Comparison of ENCODE assay signal across 10 mouse cellular contexts in the genomic region with DNA sequence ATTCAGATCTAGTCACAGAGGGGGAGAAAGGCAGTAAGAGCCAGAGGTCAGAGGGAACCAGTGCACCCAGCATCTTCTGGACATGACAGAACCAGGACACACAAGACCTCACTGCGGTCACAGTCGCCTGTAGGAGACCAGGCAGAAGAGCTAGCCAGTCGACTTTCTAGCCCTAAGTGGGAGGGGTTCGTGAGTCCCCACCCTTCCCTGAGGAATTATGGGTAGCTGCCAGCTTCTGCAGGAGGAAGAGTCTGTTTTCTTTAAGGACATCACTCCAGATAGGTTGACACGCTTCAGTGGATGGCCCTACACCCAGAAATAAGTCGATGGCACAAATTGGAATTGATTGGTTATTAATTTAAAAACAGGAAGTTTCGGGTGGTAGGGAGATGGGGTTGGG. TPM values are rescaled to one million over a fixed set of nuclear protein-coding genes. Genes with fewer than 3 reads are reported as not detected.
DNase-seq lines count a peak whose midpoint lies in the region; ATAC-seq and TF ChIP-seq lines count a peak whose summit lies in the region.
"Had no signal": no experiment of that assay in that cellular context is flagged by ENCODE, and none has a peak within 500 bp of the region (broad histone marks: within the 10 kb centered on the region; RNA-seq: fewer than 3 reads in every experiment).

No protein-coding gene starts in this region.

- no peak overlapping the region for H3K9ac ChIP-seq in forebrain, embryonic 16.5 days (replicated peaks; ENCODE audit: low read depth, low read length)
- no peak overlapping the region for H3K9ac ChIP-seq in lung, embryonic 14.5 days
- H3K9ac ChIP-seq in neural tube, embryonic 12.5 days = no peak overlapping the region

- ATAC-seq in forebrain, embryonic 16.5 days = no peak
- ATAC-seq in lung, embryonic 14.5 days (ENCODE audit: insufficient read depth) = no peak
- no peak for ATAC-seq in neural tube, embryonic 12.5 days (ENCODE audit: low FRiP score, low read depth)

- H3K9me3 ChIP-seq in forebrain, embryonic 10.5 days = no peaks in the 10 kb centered on the region
- H3K9me3 ChIP-seq in forebrain, embryonic 16.5 days (ENCODE audit: control insufficient read depth, low read length) = no peaks in the 10 kb centered on the region
- no peaks in the 10 kb centered on the region for H3K9me3 ChIP-seq in lung, embryonic 14.5 days (ENCODE audit: low read depth, low read length)
- no peaks in the 10 kb centered on the region for H3K9me3 ChIP-seq in hindbrain, embryonic 10.5 days
- no peaks in the 10 kb centered on the region for H3K9me3 ChIP-seq in neural tube, embryonic 12.5 days

- 28% methylated on average over 7 of the region's 7 CpGs for WGBS in forebrain, embryonic 10.5 days
- 34% methylated on average over 7 of the region's 7 CpGs for WGBS in forebrain, embryonic 16.5 days
- 39% methylated on average over 7 of the region's 7 CpGs for WGBS in lung, embryonic 14.5 days
- 25% methylated on average over 7 of the region's 7 CpGs for WGBS in hindbrain, embryonic 10.5 days
- WGBS in neural tube, embryonic 12.5 days = 19% methylated on average over 7 of the region's 7 CpGs

- no peak overlapping the region for H3K27ac ChIP-seq in forebrain, embryonic 10.5 days
- H3K27ac ChIP-seq in forebrain, embryonic 16.5 days (ENCODE audit: low read length) = no peak overlapping the region
- no peak overlapping the region for H3K27ac ChIP-seq in lung, embryonic 14.5 days (ENCODE audit: low read depth)
- H3K27ac ChIP-seq in hindbrain, embryonic 10.5 days = no peak overlapping the region
- no peak overlapping the region for H3K27ac ChIP-seq in neural tube, embryonic 12.5 days
- H3K27ac ChIP-seq: kidney, postnatal 0 days had no signal

- TF ChIP-seq CTCF in lung, embryonic 14.5 days (IDR thresholded peaks at IDR 0.05; ENCODE audit: low read depth) = no peak

- H3K36me3 ChIP-seq in forebrain, embryonic 10.5 days (replicated peaks) = no peaks in the 10 kb centered on the region
- H3K36me3 ChIP-seq in forebrain, embryonic 16.5 days (ENCODE audit: control insufficient read depth, insufficient read depth) = no peaks in the 10 kb centered on the region
- H3K36me3 ChIP-seq in lung, embryonic 14.5 days (ENCODE audit: insufficient read depth) = no peaks in the 10 kb centered on the region
- H3K36me3 ChIP-seq in hindbrain, embryonic 10.5 days = no peaks in the 10 kb centered on the region
- no peaks in the 10 kb centered on the region for H3K36me3 ChIP-seq in neural tube, embryonic 12.5 days

- DNase-seq in forebrain, embryonic 10.5 days (ENCODE audit: extremely low spot score, low spot score) = no peak
- no peak for DNase-seq in lung, embryonic 14.5 days
- DNase-seq in lung, postnatal 25 days (ENCODE audit: low spot score) = no peak
- DNase-seq in hindbrain, embryonic 10.5 days (ENCODE audit: low spot score) = no peak
- DNase-seq in spleen, postnatal 14 days (ENCODE audit: low spot score in 2 of 2) = no peak
- no peak for DNase-seq in frontal cortex, postnatal 36 days (ENCODE audit: low spot score in 2 of 2)

- H3K27me3 ChIP-seq in forebrain, embryonic 10.5 days (ENCODE audit: poor library complexity, severe bottlenecking) = peaks cover 72% of the 10 kb centered on the region
- H3K27me3 ChIP-seq in forebrain, embryonic 16.5 days (replicated peaks; ENCODE audit: control insufficient read depth, insufficient read depth, low read length) = peaks cover 10% of the 10 kb centered on the region
- H3K27me3 ChIP-seq in lung, embryonic 14.5 days (ENCODE audit: insufficient read depth, low read length) = peaks cover 20% of the 10 kb centered on the region; the same call in 1 of the 2 replicates
- peaks cover 54% of the 10 kb centered on the region for H3K27me3 ChIP-seq in hindbrain, embryonic 10.5 days (ENCODE audit: insufficient read depth, poor library complexity, severe bottlenecking)
- H3K27me3 ChIP-seq in neural tube, embryonic 12.5 days (replicated peaks) = peaks cover 10% of the 10 kb centered on the region

- H3K4me2 ChIP-seq in forebrain, embryonic 16.5 days (ENCODE audit: low read length) = no peak overlapping the region
- peak overlapping the region; percentile 81 for H3K4me2 ChIP-seq in lung, embryonic 14.5 days
- H3K4me2 ChIP-seq in neural tube, embryonic 12.5 days (replicated peaks) = peak overlapping the region; percentile 70

- peaks cover 33% of the 10 kb centered on the region for H3K4me1 ChIP-seq in forebrain, embryonic 10.5 days
- H3K4me1 ChIP-seq in forebrain, embryonic 16.5 days (replicated peaks; ENCODE audit: control insufficient read depth, insufficient read depth, low read length) = peaks cover 10% of the 10 kb centered on the region
- peaks cover 6% of the 10 kb centered on the region; the same call in 1 of the 2 replicates for H3K4me1 ChIP-seq in lung, embryonic 14.5 days (ENCODE audit: insufficient read depth)
- H3K4me1 ChIP-seq in hindbrain, embryonic 10.5 days (replicated peaks) = peaks cover 34% of the 10 kb centered on the region
- peaks cover 16% of the 10 kb centered on the region for H3K4me1 ChIP-seq in neural tube, embryonic 12.5 days

- peak overlapping the region; percentile 56 for H3K4me3 ChIP-seq in forebrain, embryonic 10.5 days
- no peak overlapping the region for H3K4me3 ChIP-seq in forebrain, embryonic 16.5 days (replicated peaks; ENCODE audit: low read length)
- H3K4me3 ChIP-seq in lung, embryonic 14.5 days (ENCODE audit: low read depth, low read length) = no peak overlapping the region
- H3K4me3 ChIP-seq in hindbrain, embryonic 10.5 days = peak overlapping the region; percentile 51
- H3K4me3 ChIP-seq in neural tube, embryonic 12.5 days = no peak overlapping the region

RNA-seq across cellular contexts. Expression of gene Sost, which starts 30.4 kb away (rescaled TPM):
- polyA plus RNA-seq in forebrain, embryonic 10.5 days (2016; fragmentation: Nextera tagmentation; extraction: Ambion mirVana) = not detected in 2 replicates
- 0.11 TPM in 1 of 2 replicates, not detected in the other for polyA plus RNA-seq in forebrain, embryonic 16.5 days (2015; fragmentation: Nextera tagmentation; extraction: Ambion mirVana)
- polyA plus RNA-seq in lung, embryonic 14.5 days (2014; fragmentation: Nextera tagmentation; extraction: Ambion mirVana) = not detected in 2 replicates
- polyA plus RNA-seq in hindbrain, embryonic 10.5 days (2016; fragmentation: Nextera tagmentation; extraction: Ambion mirVana) = 1.1 and 1.3 TPM in 2 replicates
- polyA plus RNA-seq in neural tube, embryonic 12.5 days (2016; fragmentation: Nextera tagmentation; extraction: Ambion mirVana) = 0.20 and 0.22 TPM in 2 replicates

RNA-seq across cellular contexts. Expression of gene Meox1, which starts 42.2 kb away (rescaled TPM):
- polyA plus RNA-seq in forebrain, embryonic 10.5 days (2016; fragmentation: Nextera tagmentation; extraction: Ambion mirVana) = 0.86 and 0.97 TPM in 2 replicates
- 0.79 and 0.84 TPM in 2 replicates for polyA plus RNA-seq in forebrain, embryonic 16.5 days (2015; fragmentation: Nextera tagmentation; extraction: Ambion mirVana)
- polyA plus RNA-seq in lung, embryonic 14.5 days (2014; fragmentation: Nextera tagmentation; extraction: Ambion mirVana) = 7.9 and 9.3 TPM in 2 replicates
- polyA plus RNA-seq in hindbrain, embryonic 10.5 days (2016; fragmentation: Nextera tagmentation; extraction: Ambion mirVana) = 0.81 and 1.6 TPM in 2 replicates
- 5.4 and 8.0 TPM in 2 replicates for polyA plus RNA-seq in neural tube, embryonic 12.5 days (2016; fragmentation: Nextera tagmentation; extraction: Ambion mirVana)

RNA-seq across cellular contexts. Expression of gene Cfap97d1, which starts 47.7 kb away (rescaled TPM):
- polyA plus RNA-seq in forebrain, embryonic 10.5 days (2016; fragmentation: Nextera tagmentation; extraction: Ambion mirVana) = not detected in 2 replicates
- not detected in 2 replicates for polyA plus RNA-seq in forebrain, embryonic 16.5 days (2015; fragmentation: Nextera tagmentation; extraction: Ambion mirVana)
- not detected in 2 replicates for polyA plus RNA-seq in lung, embryonic 14.5 days (2014; fragmentation: Nextera tagmentation; extraction: Ambion mirVana)
- not detected in 2 replicates for polyA plus RNA-seq in hindbrain, embryonic 10.5 days (2016; fragmentation: Nextera tagmentation; extraction: Ambion mirVana)
- polyA plus RNA-seq in neural tube, embryonic 12.5 days (2016; fragmentation: Nextera tagmentation; extraction: Ambion mirVana) = not detected in 2 replicates
- polyA plus RNA-seq: kidney, postnatal 0 days; urinary bladder, adult 2 months had no signal

RNA-seq across cellular contexts. Expression of gene Dusp3, which starts 50.4 kb away (rescaled TPM):
- 12.1 and 12.6 TPM in 2 replicates for polyA plus RNA-seq in forebrain, embryonic 10.5 days (2016; fragmentation: Nextera tagmentation; extraction: Ambion mirVana)
- polyA plus RNA-seq in forebrain, embryonic 16.5 days (2015; fragmentation: Nextera tagmentation; extraction: Ambion mirVana) = 12.7 and 14.5 TPM in 2 replicates
- 15.7 and 16.9 TPM in 2 replicates for polyA plus RNA-seq in lung, embryonic 14.5 days (2014; fragmentation: Nextera tagmentation; extraction: Ambion mirVana)
- polyA plus RNA-seq in hindbrain, embryonic 10.5 days (2016; fragmentation: Nextera tagmentation; extraction: Ambion mirVana) = 11.6 and 12.4 TPM in 2 replicates
- 13.0 and 15.6 TPM in 2 replicates for polyA plus RNA-seq in neural tube, embryonic 12.5 days (2016; fragmentation: Nextera tagmentation; extraction: Ambion mirVana)

Comparison
In these comparisons a context has a peak if more than half of its experiments do, and no peak if none do; other contexts are left out.
1. H3K4me3 ChIP-seq: peak in forebrain, embryonic 10.5 days (single experiment) and hindbrain, embryonic 10.5 days (single experiment); none in forebrain, embryonic 16.5 days (single experiment), lung, embryonic 14.5 days (single experiment) and neural tube, embryonic 12.5 days (single experiment).